Mouse (Mus musculus): ENCODE measurements around the gene Prim1. TPM values are rescaled to one million over a fixed set of nuclear protein-coding genes. Genes with fewer than 3 reads are reported as not detected.
"Not testable (repeated sequence)": the region's sequence is repeated elsewhere in the genome, so short reads cannot be mapped to it uniquely, and the experiment has no call there.

Prim1 gene
- total RNA-seq, 2 experiments from 2014 or later: 66.4 to 76.4 TPM

DNA sequence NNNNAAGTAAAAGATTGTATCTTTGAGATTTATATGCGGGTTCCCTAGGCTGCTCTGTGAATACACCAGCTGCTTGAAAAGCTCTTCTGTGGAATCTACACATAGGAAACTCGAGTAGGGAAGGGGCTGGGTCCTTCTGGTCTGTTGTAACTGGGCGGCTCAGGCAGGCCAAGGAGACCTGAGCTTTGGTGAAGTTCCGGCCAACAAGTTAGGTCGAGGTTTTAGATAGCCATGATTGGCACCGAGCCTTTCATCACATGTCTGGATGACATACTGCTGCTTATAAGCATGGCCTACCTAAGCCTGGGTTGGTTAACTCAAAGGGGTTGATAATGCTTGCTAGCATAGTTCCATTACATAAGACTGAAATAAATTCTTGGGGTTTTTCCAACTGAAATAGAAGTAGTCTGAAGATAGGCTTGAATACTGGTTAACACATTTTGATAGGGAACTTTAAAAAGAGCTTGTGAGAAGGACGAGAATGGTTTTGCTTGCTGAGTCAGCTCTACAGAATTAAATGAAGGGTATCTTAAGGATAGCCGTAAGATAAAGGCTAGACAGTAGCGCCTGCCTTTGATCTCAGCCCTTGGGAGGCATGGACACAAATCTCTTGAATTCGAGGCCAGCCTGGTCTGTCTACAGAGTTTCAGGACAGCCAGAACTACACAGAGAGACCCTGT, 21.9 kb downstream of the Prim1 start:
- ATAC-seq (ENCODE audit: poor library complexity, severe bottlenecking): peak; percentile 39

GRCm38 (mm10) chr10:128037921-128038320, 23.0 kb downstream of the Prim1 start:
- no peak for ATAC-seq (ENCODE audit: poor library complexity, severe bottlenecking)

DNA sequence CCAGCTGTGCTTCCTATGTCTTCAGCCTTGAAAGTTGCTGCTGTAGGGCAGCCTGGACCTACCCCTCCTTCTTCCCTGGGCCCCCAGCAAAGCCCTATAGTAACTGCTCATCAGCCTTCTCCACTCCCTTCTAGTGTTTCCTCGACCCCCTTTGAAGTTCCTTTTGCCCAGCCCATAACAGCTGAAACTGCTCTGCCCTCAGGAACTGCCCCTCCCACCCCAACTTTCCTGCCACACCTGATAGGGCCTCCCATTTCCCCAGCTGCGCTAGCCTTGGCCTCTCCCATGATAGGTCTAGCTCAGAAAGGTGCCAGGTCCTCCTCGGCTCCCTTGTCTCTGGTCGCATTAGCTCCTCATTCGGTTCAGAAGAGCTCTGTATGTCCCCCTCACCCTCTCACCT, 24.2 kb downstream of the Prim1 start:
- no peak for ATAC-seq (ENCODE audit: poor library complexity, severe bottlenecking)

- ATAC-seq (ENCODE audit: poor library complexity, severe bottlenecking): no peak
Observed at GRCm38 (mm10) chr10:128039858-128040257, 24.9 kb downstream of the Prim1 start.

DNA sequence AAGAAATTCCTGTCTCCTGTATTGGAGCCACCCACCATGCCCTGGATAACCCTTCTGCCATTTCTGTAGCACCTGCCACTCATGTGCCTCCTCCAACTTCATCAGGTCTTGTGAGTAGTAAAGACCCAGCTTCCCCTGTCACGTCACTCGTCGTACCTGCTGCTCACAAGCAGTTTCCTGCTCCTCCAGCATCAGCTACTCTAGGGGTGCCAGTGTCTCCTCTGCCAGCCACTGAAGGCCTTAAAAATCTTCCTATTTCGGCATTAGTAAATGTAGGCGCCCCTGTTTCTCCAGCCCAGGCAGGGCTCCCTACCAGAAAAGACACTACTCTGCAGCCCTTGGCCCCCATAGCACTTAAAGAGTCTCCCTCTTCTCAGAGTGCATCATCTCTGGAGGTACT, 25.3 kb downstream of the Prim1 start:
- ATAC-seq (ENCODE audit: poor library complexity, severe bottlenecking): no peak

GRCm38 (mm10) chr10:128041636-128042035, 26.7 kb downstream of the Prim1 start:
- no peak for ATAC-seq (ENCODE audit: poor library complexity, severe bottlenecking)

DNA sequence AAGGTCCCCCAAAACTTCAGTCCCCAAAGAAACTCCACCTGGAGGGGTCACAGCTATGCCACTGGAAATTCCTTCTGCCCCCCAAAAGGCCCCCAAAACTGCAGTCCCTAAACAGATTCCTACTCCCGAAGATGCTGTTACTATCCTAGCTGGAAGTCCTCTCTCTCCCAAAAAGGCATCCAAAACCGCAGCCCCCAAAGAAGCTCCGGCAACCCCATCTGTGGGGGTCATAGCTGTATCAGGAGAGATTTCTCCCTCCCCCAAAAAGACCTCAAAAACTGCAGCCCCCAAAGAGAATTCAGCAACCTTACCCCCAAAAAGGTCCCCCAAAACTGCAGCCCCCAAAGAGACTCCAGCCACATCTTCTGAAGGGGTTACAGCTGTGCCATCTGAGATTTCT, 27.5 kb downstream of the Prim1 start:
- no peak for ATAC-seq (ENCODE audit: poor library complexity, severe bottlenecking)

GRCm38 (mm10) chr10:128043041-128043835, 28.3 kb downstream of the Prim1 start:
- ATAC-seq (ENCODE audit: poor library complexity, severe bottlenecking): no peak

DNA sequence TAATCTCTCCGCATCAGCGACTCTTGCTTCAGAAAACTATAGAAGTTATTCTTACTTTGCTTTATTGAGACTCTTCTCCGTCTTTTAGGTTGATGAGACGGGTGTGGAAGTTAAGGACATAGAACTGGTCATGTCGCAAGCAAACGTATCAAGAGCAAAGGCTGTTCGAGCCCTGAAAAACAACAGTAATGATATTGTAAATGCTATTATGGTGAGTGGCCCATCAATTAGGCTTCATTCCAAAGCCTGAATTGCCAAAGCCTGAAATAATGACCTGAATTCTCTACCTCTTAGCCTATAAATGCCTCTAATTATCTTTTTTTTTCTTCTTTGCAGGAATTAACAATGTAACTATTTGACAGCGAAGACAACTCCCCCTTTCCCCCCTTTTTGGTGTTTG, 33.2 kb downstream of the Prim1 start:
- no peak for ATAC-seq (ENCODE audit: poor library complexity, severe bottlenecking)

- ATAC-seq (ENCODE audit: poor library complexity, severe bottlenecking): no peak
Observed at GRCm38 (mm10) chr10:128049741-128050140, 34.8 kb downstream of the Prim1 start.

DNA sequence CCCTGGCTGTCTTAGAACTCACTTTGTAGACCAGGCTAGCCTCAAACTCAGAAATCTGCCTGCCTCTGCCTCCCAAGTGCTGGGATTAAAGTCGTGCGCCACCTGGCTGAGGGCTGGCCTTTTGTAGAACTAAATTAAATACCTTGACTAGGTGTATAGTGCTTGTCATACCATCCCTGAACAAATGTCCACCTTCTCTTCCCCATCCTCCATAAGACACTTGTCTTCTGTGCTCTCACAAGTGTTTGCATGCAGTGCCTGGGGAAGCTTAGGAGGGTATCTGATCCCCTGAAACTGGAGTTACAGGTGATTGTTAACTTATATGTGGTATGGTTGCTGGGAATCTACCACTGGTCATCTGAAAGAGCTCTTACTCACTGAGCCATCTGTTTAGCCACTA, 35.4 kb downstream of the Prim1 start:
- no peak for ATAC-seq (ENCODE audit: poor library complexity, severe bottlenecking)

DNA sequence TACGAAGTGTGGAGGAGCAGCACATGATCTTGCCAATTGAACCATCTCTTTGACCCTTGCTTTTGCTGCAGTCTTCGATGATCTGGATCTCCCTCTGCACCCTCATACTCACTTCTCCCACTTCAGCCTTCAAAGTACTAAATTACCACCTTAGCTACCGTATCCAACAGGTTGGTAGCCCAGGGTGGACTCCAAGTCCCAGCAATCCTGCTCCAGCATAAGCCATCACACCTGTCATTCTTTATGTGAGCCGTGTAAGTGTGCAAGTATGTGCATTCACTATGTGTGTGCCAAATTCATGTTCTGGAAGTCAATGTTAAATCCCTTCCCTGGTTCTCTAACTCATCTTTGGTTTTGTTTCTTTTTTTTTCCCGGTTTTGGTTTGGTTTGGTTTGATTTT, 36.6 kb downstream of the Prim1 start:
- ATAC-seq (ENCODE audit: poor library complexity, severe bottlenecking): no peak

DNA sequence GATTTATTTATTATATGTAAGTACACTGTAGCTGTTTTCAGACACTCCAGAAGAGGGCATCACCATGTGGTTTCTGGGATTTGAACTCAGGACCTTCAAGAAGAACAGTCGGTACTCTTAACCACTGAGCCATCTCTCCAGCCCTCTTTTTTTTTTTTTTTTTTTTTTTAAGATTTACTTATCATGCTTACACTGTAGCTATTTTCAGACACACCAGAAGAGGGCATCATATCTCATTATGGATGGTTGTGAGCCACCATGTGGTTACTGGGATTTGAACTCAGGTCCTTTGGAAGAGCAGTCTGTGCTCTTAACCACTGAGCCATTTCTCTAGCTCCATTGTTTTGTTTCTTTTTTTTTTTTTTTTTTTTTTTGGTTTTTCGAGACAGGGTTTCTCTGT, 37.2 kb downstream of the Prim1 start:
- ATAC-seq (ENCODE audit: poor library complexity, severe bottlenecking): not testable (repeated sequence)

GRCm38 (mm10) chr10:128053001-128053400, 38.0 kb downstream of the Prim1 start:
- ATAC-seq (ENCODE audit: poor library complexity, severe bottlenecking): no peak

- ATAC-seq (ENCODE audit: poor library complexity, severe bottlenecking): peak; percentile 6; the same call in 1 of the 2 replicates
Observed at GRCm38 (mm10) chr10:128058184-128058583, 43.2 kb downstream of the Prim1 start.

DNA sequence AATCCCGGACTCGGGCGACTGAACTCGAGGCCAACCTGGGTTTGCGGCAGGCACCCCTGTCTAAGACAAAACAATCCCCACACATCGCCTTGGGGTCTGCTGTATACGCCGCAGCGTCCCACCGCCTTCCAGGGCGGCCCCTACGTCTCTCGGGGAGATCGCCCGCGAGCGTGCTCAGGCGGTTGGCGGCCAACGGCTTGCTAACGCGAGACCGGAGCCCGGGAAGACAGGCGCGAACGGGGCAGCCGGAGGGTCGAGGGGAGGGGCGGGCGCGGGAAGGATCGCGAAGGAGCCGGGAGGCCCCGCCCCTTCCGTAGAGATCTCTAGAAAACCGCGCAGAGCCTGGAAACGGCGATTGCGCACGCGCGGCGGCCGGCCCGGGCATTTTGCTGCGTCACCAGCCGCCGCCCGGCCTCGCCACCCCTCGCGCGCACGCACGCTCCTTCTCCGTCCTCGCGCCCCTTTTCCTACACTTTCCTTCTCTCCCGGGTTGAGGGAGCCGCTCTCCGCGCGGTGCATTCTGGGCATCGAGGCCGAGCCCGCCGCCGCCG, 43.7 kb downstream of the Prim1 start, which contains the start of gene Ptges3:
Gene Ptges3, plus strand, starts transcription at position 354 of the 551 bp plus-strand sequence.
- ATAC-seq (ENCODE audit: poor library complexity, severe bottlenecking): peak; percentile 81

GRCm38 (mm10) chr10:128059207-128059981, 44.4 kb downstream of the Prim1 start:
- ATAC-seq (ENCODE audit: poor library complexity, severe bottlenecking): peak; percentile 78

GRCm38 (mm10) chr10:128061109-128061508, 46.1 kb downstream of the Prim1 start:
- ATAC-seq (ENCODE audit: poor library complexity, severe bottlenecking): no peak

DNA sequence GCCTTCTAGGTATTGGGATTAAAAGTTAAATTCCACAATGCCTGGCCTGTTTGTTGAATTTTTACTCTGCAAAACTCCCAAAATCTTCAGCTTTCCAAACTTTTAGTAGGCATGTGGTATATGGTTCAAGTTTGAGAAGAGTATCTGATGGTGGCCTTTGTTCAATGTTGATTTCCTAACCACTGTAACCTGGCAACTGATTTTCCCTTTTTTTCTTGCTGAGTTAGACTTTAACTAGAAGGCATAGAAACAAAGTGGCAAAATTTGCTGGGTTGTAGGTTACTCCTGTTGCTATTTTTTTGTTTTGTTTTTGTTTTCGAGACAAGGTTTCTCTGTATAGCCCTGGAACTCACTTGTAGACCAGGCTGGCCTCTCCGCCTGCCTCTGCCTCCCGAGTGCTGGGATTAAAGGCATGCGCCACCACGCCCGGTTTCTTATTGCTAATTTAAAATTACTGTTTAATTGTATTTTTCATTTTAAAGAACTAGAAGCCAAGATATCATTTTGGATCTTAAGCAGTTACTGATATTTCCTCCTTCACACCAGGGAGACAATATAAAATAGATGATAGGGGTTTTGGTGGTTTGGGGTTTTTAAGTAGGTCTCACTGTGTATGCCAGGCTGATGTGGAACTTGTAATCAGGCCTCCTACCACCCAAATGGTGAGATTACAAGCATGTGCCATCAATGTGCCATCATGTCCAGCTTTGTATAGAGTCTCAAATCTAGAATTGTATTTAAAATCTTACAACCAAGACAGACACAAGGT, 47.4 kb downstream of the Prim1 start:
- ATAC-seq (ENCODE audit: poor library complexity, severe bottlenecking): no peak

DNA sequence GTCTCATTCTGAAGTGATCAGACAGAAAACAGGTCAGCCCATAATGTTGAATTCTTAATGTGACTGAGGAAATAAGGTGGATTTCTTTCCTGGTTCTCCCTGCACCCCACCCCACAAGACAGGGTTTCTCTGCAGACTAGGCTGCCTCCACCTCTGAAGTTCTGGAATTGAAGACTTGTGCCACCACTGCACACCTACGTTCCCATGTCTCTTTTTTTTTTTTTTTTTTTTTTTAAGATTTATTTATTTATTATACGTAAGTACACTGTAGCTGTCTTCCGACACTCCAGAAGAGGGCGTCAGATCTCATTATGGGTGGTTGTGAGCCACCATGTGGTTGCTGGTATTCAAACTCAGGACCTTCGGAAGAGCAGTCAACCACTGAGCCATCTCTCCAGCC, 51.1 kb downstream of the Prim1 start:
- no peak for ATAC-seq (ENCODE audit: poor library complexity, severe bottlenecking)

Measured in megakaryocyte, adult 5-6 weeks (primary cell).